Mouse (Mus musculus): ENCODE measurements around the gene 4930539E08Rik.

GRCm38 (mm10) chr17:28864464-28864863 is 50.7 kb downstream of the 4930539E08Rik start:
- TF ChIP-seq CTCF (IDR thresholded peaks at IDR 0.05; ENCODE audit: insufficient read depth, low read depth, low read length): no peak
- TF ChIP-seq POLR2A (IDR thresholded peaks at IDR 0.05; ENCODE audit: insufficient read depth, low read depth, low read length): no peak
